Mouse (Mus musculus): Measurements from ENCODE around the gene Pcid2. TPM values are rescaled to one million over a fixed set of nuclear protein-coding genes. Genes with fewer than 3 reads are reported as not detected.
A peak's percentile ranks its signal among the peaks of the same experiment; 100 is the strongest.

The Pcid2 gene
- polyA plus RNA-seq (2011; ENCODE audit: insufficient read depth, insufficient read length, low read depth, missing spikeins): 44.1 and 44.8 TPM in 2 replicates

DNA sequence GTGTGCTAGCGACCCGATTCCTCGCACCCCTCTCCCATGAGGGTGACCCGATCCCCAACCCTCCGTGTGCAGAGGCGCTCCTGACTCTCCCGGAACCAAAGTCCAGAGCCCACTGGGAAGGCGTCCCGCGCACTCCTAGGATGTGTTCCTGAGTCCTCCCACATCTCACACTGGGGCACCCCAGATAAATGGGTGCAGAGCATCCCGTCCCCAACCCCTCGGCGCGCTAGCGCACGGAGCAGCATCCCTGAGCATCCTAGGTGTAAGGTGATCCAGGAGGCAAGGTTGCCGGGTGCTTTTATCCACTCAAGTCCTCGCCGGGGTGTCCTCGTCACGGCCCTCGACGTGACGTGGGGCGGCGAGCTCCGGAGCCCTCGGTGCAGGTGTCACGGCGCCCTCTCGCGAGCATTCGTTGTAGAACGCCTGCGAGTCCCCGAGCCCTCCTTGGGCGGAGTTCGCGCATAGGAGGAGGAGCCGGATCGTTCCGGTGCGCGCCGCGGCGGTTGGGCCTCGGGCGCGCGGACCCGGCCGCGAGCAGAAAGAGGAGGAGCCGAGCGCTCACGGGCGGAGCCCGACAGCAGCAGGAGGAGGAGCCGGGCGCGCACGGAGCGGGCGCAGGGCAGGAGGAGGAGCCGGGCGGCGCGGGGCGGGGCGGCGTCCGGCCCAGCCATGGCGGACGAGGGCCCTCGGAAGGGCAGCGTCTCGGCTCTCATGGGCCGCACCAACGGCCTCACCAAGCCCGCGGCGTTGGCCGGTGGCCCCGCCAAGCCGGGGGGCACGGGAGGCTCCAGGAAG, at the start of gene Pcid2, which contains the start of gene Cul4a:
Gene Pcid2 (minus strand): TSS at position 373 of the 795 bp plus-strand sequence.
Gene Cul4a (plus strand): TSS at position 535 of the 795 bp plus-strand sequence.
- H3K4me1 ChIP-seq (ENCODE audit: control insufficient read depth, insufficient read depth, low read length): no peaks in the 10 kb centered on the region

DNA sequence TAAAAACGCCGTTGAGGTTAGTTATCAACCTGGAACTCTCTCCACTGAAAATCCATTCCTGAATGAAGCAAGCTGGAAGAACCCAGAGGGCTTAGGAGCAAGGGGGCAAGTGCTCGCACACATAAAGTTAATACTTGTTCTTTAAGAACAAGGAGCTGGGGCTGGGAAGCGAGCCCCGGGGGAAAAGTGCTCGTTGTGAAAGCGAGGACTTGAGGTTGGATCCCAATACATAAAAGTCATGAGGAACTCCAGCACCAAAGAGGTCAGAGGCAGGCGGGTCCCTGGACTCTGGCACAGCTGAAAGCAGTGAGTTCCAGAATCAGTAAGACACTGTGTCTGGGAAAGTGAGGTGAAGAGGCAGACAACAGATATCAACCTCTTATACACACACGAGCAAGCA, 48.8 kb upstream of the Pcid2 start:
- no peaks in the 10 kb centered on the region for H3K27me3 ChIP-seq (ENCODE audit: control insufficient read depth, insufficient read depth, low read length, poor library complexity, severe bottlenecking)
- no peaks in the 10 kb centered on the region for H3K9me3 ChIP-seq (replicated peaks; ENCODE audit: control insufficient read depth, insufficient read depth, low read length, poor library complexity, severe bottlenecking)
- no peak overlapping the region for H3K27ac ChIP-seq (ENCODE audit: insufficient read depth, low read length)
- TF ChIP-seq POLR2A (IDR thresholded peaks at IDR 0.05; ENCODE audit: insufficient read depth, low read length) (no peak), CTCF (IDR thresholded peaks at IDR 0.05; ENCODE audit: low read depth, low read length) (no peak)
- H3K36me3 ChIP-seq (ENCODE audit: control insufficient read depth, insufficient read depth, low read length, poor library complexity, severe bottlenecking): no peaks in the 10 kb centered on the region
- no peak overlapping the region for H3K4me3 ChIP-seq (ENCODE audit: low read depth, low read length)
- no peak overlapping the region for H3K9ac ChIP-seq (ENCODE audit: low read depth, poor library complexity, severe bottlenecking)
- no peaks in the 10 kb centered on the region for H3K4me1 ChIP-seq (ENCODE audit: control insufficient read depth, insufficient read depth, low read length)

More for the DNA sequence above, at the start of gene Pcid2, which contains the start of gene Cul4a:
- peak; percentile 66 for TF ChIP-seq CTCF (IDR thresholded peaks at IDR 0.05; ENCODE audit: low read depth, low read length)
- TF ChIP-seq EP300 (IDR thresholded peaks at IDR 0.05; ENCODE audit: insufficient read depth, low read depth, low read length): no peak
- TF ChIP-seq POLR2A (IDR thresholded peaks at IDR 0.05; ENCODE audit: insufficient read depth, low read length): peak; percentile 50
- H3K9me3 ChIP-seq (replicated peaks; ENCODE audit: control insufficient read depth, insufficient read depth, low read length, poor library complexity, severe bottlenecking): no peaks in the 10 kb centered on the region
- peak within 1 kb of the TSS; percentile 82 for H3K9ac ChIP-seq (ENCODE audit: low read depth, poor library complexity, severe bottlenecking)
- H3K27me3 ChIP-seq (ENCODE audit: control insufficient read depth, insufficient read depth, low read length, poor library complexity, severe bottlenecking): no peaks in the 10 kb centered on the region
- peak within 1 kb of the TSS; percentile 89 for H3K4me3 ChIP-seq (ENCODE audit: low read depth, low read length)
- no peaks in the 10 kb centered on the region for H3K36me3 ChIP-seq (ENCODE audit: control insufficient read depth, insufficient read depth, low read length, poor library complexity, severe bottlenecking)
- 0 out of 2 replicates have a peak within 1 kb of the TSS, but pooled peaks have one; percentile 3 for H3K27ac ChIP-seq (ENCODE audit: insufficient read depth, low read length)

DNA sequence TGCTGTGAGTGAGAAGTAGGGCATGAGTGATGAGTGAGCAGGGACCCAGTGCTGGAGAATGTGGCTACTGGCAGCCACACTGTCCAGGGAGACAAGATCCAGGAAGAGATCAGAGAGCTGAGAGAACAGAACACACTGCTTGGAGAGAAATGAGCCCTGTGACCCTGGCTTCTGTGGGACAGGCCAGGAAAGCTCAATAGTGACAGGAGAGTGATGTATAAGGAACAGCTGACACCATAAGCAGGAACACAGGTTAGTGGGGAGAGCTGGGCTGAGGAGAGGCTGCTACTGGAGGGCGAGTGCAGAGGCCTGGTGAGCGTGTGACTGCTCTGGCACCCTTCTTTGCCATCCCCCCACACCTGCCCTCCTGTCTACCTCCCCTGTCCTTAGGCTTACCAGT, 45.7 kb upstream of the Pcid2 start:
- Histone ChIP-seq H3K27ac (ENCODE audit: insufficient read depth, low read length) (no peak overlapping the region), H3K4me3 (ENCODE audit: low read depth, low read length) (no peak overlapping the region), H3K27me3 (ENCODE audit: control insufficient read depth, insufficient read depth, low read length, poor library complexity, severe bottlenecking) (no peaks in the 10 kb centered on the region), H3K9me3 (replicated peaks; ENCODE audit: control insufficient read depth, insufficient read depth, low read length, poor library complexity, severe bottlenecking) (no peaks in the 10 kb centered on the region), H3K4me1 (ENCODE audit: control insufficient read depth, insufficient read depth, low read length) (no peaks in the 10 kb centered on the region), H3K9ac (ENCODE audit: low read depth, poor library complexity, severe bottlenecking) (no peak overlapping the region), H3K36me3 (ENCODE audit: control insufficient read depth, insufficient read depth, low read length, poor library complexity, severe bottlenecking) (no peaks in the 10 kb centered on the region)
- no peak for TF ChIP-seq CTCF (IDR thresholded peaks at IDR 0.05; ENCODE audit: low read depth, low read length)
- no peak for TF ChIP-seq POLR2A (IDR thresholded peaks at IDR 0.05; ENCODE audit: insufficient read depth, low read length)
- no peak for TF ChIP-seq EP300 (IDR thresholded peaks at IDR 0.05; ENCODE audit: insufficient read depth, low read depth, low read length)

DNA sequence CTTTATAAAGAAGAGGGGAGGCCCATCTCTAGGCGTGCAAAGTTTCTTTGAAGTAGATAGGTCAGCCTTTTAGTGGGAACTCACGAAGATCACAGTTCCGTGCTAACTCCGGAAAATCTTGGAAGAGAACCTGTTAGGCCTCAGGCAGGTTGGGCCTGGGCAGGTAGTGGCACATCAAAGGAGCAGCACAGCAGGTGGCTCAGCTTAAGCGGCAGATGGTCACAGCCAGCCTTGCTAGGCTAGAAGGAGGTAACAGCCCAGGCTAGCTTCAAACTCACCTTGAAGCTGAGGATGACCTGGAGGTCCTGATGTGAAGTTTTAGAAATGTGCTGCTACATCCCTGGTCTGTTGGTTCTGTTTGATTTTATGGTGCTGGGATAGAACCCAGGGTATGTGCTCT, 44.6 kb upstream of the Pcid2 start:
- Histone ChIP-seq H3K27ac (ENCODE audit: insufficient read depth, low read length) (no peak overlapping the region), H3K9me3 (replicated peaks; ENCODE audit: control insufficient read depth, insufficient read depth, low read length, poor library complexity, severe bottlenecking) (no peaks in the 10 kb centered on the region), H3K9ac (ENCODE audit: low read depth, poor library complexity, severe bottlenecking) (no peak overlapping the region), H3K4me3 (ENCODE audit: low read depth, low read length) (no peak overlapping the region), H3K27me3 (ENCODE audit: control insufficient read depth, insufficient read depth, low read length, poor library complexity, severe bottlenecking) (no peaks in the 10 kb centered on the region), H3K4me1 (ENCODE audit: control insufficient read depth, insufficient read depth, low read length) (no peaks in the 10 kb centered on the region), H3K36me3 (ENCODE audit: control insufficient read depth, insufficient read depth, low read length, poor library complexity, severe bottlenecking) (no peaks in the 10 kb centered on the region)
- TF ChIP-seq POLR2A (IDR thresholded peaks at IDR 0.05; ENCODE audit: insufficient read depth, low read length) (no peak), EP300 (IDR thresholded peaks at IDR 0.05; ENCODE audit: insufficient read depth, low read depth, low read length) (no peak), CTCF (IDR thresholded peaks at IDR 0.05; ENCODE audit: low read depth, low read length) (no peak)

DNA sequence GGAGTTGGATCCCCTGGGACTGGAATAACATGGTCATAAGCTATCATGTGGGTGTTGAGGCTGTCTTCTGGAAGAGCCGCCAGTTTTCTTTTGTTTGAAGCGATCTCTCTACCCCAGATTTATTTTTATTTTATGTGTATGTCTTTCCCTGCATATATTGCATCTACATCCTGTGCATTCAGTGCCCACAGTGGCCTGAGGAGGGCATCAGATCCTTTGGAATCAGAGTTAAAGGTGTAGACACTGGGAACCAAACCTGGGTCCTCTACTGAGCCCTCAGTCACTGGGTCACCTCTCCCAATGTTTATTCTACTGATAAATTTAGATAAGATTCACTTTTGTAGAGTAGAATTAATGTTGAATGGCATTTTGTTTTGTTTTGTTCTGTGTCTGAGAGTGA, 44.0 kb upstream of the Pcid2 start:
- no peak overlapping the region for H3K4me3 ChIP-seq (ENCODE audit: low read depth, low read length)
- H3K9me3 ChIP-seq (replicated peaks; ENCODE audit: control insufficient read depth, insufficient read depth, low read length, poor library complexity, severe bottlenecking): no peaks in the 10 kb centered on the region
- H3K4me1 ChIP-seq (ENCODE audit: control insufficient read depth, insufficient read depth, low read length): no peaks in the 10 kb centered on the region
- peak; percentile 30 for TF ChIP-seq CTCF (IDR thresholded peaks at IDR 0.05; ENCODE audit: low read depth, low read length)
- TF ChIP-seq POLR2A (IDR thresholded peaks at IDR 0.05; ENCODE audit: insufficient read depth, low read length): no peak
- no peak for TF ChIP-seq EP300 (IDR thresholded peaks at IDR 0.05; ENCODE audit: insufficient read depth, low read depth, low read length)
- no peaks in the 10 kb centered on the region for H3K27me3 ChIP-seq (ENCODE audit: control insufficient read depth, insufficient read depth, low read length, poor library complexity, severe bottlenecking)
- no peak overlapping the region for H3K9ac ChIP-seq (ENCODE audit: low read depth, poor library complexity, severe bottlenecking)
- H3K27ac ChIP-seq (ENCODE audit: insufficient read depth, low read length): no peak overlapping the region
- no peaks in the 10 kb centered on the region for H3K36me3 ChIP-seq (ENCODE audit: control insufficient read depth, insufficient read depth, low read length, poor library complexity, severe bottlenecking)

DNA sequence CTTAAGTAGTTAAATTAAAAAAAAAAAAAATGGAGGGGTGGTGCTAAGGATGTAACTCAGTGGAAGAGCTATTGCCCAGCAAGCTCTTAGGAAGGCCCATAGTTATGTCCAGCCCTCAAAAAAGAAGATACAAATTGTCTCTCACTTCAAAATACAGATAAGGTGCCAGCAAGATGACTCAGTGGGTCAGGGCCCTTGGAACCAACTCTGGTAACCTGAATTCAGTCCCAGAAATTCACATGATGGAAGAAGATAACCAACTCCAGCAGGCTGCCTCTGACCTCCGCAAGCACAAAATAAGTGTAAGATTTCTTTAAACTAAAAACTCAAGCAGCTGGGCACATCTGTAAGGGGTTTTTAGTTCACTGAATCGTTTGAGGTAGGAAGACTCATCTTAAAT, 43.2 kb upstream of the Pcid2 start:
- H3K4me1 ChIP-seq (ENCODE audit: control insufficient read depth, insufficient read depth, low read length): no peaks in the 10 kb centered on the region
- no peak overlapping the region for H3K27ac ChIP-seq (ENCODE audit: insufficient read depth, low read length)
- no peak overlapping the region for H3K9ac ChIP-seq (ENCODE audit: low read depth, poor library complexity, severe bottlenecking)
- 0 out of 2 replicates have a peak, but pooled peaks cover 2% of the 10 kb centered on the region for H3K36me3 ChIP-seq (ENCODE audit: control insufficient read depth, insufficient read depth, low read length, poor library complexity, severe bottlenecking)
- TF ChIP-seq CTCF (IDR thresholded peaks at IDR 0.05; ENCODE audit: low read depth, low read length) (no peak), EP300 (IDR thresholded peaks at IDR 0.05; ENCODE audit: insufficient read depth, low read depth, low read length) (no peak), POLR2A (IDR thresholded peaks at IDR 0.05; ENCODE audit: insufficient read depth, low read length) (no peak)
- no peaks in the 10 kb centered on the region for H3K27me3 ChIP-seq (ENCODE audit: control insufficient read depth, insufficient read depth, low read length, poor library complexity, severe bottlenecking)
- H3K9me3 ChIP-seq (replicated peaks; ENCODE audit: control insufficient read depth, insufficient read depth, low read length, poor library complexity, severe bottlenecking): no peaks in the 10 kb centered on the region
- H3K4me3 ChIP-seq (ENCODE audit: low read depth, low read length): no peak overlapping the region

Data from ES-Bruce4 (cell line).